Mouse (Mus musculus) gastrocnemius, adult 8-10 months (tissue): ENCODE measurements around the gene Gm10097. TPM values are rescaled to one million over a fixed set of nuclear protein-coding genes. Genes with fewer than 3 reads are reported as not detected.

Experiments used
- DNase-seq, 2 experiments: peaks; one replicate each; pipeline ENCODE4 v3.0.0; 2022; ENCODE audit warnings: low spot score in 2 of 2
- total RNA-seq, 4 experiments: library from RNA; stranded (reverse); gene quantifications; 2 replicates each; pipeline ENCODE4 v1.2.4; 2022

Gm10097 gene
- total RNA-seq, result under 1 TPM in 3 of 4 experiments, not detected in 1; 0.10 to 0.17 (median 0.11) TPM

DNA sequence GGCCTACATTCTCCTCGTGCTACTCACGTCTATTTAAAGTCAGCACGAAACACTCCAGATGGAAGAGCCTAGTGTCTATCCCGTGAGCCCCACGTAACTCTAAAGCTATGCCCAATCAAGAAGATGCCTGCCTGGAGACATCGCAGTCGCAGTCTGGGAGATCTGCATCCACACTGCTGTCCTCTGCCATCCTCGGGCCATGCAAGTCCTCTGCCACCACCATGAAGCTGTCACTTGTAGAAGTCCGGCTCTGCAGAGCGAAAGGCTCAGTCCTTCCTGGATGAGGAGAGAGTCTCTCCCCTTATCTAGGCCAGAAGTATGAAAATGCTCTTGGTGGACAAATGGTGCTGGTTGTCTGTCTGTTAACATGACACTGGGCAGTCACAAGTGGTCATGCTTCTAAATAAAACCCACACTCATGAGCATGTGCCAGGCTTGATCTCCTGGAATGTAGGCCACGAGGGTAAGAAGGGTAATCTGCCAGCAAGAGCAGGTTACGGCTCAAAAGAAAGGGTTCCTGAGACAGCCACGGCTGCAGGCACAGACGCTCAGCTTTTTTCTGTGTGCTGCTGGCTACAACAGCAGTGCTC, at the start of gene Gm10097:
TSS of gene Gm10097 (plus strand) at position 517 of the 590 bp plus-strand sequence.
- peak; percentile 50 to 60 for DNase-seq

- DNase-seq, result no peak
These were observed 43.1 kb upstream of the Gm10097 start for GRCm38 (mm10) chr10:5025906-5026305.

GRCm38 (mm10) chr10:5027208-5027607, 41.8 kb upstream of the Gm10097 start:
- DNase-seq, result no peak

DNA sequence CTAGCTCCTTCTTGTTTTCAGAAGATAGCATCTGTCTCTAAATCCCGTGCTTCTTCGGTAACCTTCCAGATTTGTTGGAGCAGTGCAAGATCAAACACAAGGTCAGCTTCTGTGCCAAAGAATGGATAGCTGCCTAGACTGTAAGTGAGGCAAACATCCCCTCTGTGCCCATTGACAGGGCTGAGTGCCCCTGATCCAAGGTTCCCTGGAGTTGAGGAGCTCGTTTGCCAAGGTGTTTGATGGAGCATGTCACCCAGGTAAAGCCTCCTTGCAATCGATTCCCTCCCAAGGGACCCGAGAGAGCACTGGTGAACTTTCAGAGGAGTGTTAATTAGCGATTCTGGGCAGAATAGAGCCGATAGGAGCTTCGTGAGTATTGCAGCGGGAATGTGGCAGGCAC, 40.7 kb upstream of the Gm10097 start:
- no peak for DNase-seq

- DNase-seq, result no peak
These were observed 39.8 kb upstream of the Gm10097 start for GRCm38 (mm10) chr10:5029161-5029560.

DNA sequence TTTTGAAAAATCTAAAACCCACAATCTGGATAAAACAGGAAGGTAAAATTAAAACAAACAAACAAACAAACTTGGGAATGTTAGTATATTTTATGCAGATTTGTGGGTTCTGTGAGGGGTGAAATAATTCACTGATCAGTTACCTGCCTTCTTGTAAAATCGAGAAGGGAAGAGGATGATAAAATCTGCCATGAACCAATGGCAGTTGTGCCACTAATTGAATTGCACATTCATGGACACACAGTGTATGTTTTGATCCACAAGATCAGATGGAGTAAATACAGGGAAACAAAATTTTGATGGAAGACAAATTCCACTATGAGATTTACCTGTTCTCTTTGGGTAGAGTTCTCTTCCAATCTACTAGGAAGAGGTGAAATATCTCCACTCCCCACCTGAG, 39.1 kb upstream of the Gm10097 start:
- DNase-seq, result no peak

DNA sequence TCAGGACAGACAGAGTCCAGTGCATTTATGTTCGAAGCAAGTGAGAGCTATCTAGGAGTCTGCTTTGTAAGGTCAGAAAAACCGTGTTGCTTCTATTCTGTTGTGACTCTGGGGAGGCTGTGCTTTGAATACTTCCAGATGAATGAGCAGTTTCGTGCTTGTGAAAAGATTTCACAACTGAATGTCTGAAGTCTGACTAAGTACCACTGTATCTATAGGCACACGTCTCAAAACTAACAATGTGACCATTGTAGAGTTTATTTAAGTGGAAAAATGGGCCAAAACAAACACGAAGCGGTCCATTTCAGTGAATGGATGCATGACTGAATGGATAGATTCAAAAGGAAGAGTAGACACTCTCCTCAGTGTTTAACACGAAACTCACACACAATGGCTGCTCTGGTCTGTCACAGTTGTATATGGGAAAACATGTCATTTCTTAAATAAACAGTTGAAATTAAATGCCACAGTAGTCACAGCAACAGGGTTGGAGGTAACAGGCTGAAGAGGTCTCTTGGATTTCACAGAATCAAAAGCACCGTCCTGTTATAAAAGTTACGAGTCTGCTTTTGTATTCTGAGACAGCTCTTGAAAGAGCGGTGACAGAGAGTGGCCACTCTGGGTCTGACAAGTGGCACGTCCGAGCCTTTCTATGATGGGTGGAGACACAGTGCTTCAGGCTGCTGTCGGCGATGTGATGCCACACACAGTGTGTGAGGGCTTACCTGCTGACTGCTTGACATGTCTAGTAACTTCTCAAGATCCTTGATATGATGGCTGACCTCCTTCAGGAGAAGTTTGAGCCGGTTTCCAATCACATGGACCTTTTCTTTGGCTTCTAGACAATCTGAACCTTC, 36.6 kb upstream of the Gm10097 start:
- no peak for DNase-seq

GRCm38 (mm10) chr10:5041254-5041653, 27.7 kb upstream of the Gm10097 start:
- DNase-seq, result no peak

- DNase-seq, result no peak
These were observed 24.5 kb upstream of the Gm10097 start for GRCm38 (mm10) chr10:5044481-5044880.

- no peak for DNase-seq
These were observed 23.8 kb upstream of the Gm10097 start for GRCm38 (mm10) chr10:5045213-5045612.

- DNase-seq, result no peak
These were observed 23.3 kb upstream of the Gm10097 start for GRCm38 (mm10) chr10:5045671-5046070.

- no peak for DNase-seq
These were observed 12.7 kb upstream of the Gm10097 start for GRCm38 (mm10) chr10:5056243-5056735.

DNA sequence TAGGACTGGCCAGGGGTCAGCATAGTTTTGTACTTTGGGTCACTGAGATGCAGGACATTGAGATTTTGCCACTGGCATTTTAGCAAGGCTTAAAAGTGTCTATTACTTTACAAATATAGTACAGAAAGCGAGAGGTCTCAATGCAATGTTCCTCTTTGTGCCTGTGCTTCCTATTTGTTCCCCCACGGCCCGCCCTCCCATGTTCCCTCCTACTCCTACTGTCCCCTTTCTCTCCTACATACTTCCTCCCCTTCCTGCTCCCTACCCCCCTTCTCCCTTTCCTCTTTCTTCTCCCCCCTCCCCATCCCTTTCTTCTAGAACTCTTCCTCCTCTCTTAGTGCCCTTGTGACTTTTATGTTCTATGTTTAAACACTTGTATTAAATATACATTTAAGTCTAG, 12.1 kb upstream of the Gm10097 start:
- no peak for DNase-seq

DNA sequence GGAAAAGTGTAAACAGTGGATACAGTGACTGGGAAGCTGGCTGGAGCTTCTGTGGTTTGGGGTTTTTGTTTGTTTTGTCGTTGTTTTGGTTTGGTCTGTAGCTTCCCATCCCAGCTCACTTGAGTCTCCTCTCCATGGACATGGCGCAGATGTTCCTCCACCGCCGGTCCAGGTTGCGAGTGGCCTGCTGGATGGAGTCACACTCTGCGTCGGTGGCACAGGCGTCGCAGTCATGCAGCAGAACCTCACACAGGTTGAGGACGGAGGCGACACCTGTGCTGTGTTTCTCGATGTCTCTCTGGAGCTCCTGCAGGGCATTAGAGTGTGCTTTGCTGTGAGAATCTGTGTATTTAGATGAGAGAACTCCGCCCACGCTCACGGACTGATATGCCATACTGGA, 11.3 kb upstream of the Gm10097 start:
- no peak for DNase-seq

DNA sequence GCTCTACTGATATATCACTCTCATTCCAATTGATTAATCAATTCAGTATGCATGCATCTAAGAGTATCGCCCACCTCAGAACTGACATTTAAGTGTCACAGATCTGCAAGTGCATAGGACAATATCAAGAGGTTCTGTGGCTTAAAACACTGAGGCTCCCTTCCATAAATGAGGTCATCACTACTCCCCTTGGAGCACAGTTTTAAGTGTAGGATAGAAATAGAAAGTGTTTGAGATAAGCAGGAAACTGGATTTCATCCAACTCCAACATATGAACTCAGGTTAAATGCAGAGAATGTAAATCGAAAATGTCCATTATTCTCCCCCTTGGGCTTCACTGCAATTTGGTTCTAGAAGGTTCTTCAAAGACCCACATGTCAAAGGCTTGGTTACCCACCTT, 10.1 kb upstream of the Gm10097 start:
- no peak for DNase-seq

- no peak for DNase-seq
These were observed 9.0 kb upstream of the Gm10097 start for GRCm38 (mm10) chr10:5059983-5060382.

DNA sequence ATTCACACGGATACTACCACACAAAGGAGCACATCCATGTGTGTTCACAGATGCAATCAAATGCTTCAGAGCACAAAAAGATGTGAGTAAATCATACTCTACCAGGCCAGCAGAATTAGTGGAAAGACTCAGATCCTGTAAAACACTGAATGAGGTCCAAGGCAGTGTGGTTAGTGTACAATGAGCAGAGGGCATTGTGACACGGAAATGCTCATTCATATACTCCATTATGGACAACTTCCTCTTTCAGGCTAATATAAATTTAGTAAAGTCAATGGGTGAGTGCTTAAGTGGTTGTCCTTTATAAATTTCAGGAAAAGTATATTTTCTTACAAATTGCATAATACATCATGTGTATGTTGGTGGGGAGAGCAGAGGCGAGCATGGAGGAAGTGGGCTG, 1.9 kb upstream of the Gm10097 start:
- DNase-seq, result no peak

DNA sequence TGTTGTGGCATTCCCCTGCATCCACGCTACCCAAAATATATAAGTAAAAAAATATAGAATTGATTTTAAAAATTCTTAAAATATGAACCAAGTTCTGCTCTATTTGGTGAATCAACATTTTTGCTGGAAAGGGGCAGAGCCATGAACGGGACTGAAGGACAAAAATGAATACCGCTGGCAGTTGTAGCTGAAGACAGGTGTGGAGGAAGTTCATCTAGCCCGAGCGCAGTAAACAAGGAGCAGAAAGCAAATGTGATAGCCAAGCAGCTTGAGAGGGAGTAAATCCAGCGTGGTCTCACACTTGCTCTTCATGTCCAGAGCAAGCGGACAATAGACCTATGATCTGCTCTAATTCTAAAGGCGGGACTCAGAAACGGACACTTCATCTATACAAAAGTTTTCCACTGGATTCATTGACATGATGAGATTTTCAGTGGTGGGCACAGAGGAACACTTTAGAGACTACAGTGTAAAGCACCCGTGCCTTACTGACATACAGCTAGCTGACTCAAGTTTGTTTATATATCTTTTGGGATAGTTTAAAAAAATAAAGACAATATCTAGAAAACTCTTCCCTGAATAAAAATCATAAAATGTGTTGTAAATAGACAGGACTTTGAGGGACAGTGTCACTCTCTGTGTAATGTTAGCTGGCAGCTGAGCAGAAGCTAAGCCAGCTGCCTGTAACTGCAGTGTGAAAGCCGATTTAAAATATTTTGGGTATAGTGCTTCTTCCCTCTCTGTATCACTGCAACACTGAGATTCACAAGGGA, 1.4 kb downstream of the Gm10097 start:
- no peak for DNase-seq

DNA sequence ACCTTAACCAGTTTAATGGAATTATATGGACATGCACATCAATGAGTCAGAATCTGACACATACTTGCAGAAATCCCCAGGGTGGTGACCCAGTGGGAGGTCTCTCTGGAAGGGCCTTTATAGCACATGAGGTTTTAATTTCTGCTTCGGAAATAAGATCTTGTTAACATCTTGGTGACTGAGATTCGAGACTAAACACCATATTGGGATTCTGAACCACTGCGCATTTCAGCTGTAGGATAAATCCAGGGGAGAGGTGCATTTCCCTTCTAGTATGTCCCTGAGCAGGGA, 1.9 kb downstream of the Gm10097 start:
- DNase-seq, result no peak

DNA sequence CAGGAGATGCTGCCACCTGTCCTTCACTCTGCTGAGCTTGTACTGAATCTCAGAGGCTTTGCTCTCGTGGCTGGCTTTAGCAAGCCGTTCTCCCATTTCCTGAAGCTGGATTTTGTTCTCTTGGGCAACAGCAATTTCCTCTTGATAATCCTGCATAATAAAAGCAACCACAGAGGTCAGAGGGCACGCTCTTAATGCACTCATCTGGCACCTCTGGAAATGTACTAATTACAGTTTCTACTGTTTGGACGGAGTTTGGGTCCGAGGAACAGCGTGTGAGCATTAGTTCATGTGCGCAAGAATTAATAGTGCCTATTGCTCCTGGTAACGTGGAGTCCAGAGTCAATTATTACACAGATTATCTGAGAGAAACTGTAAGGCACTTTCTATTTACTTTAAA, 3.1 kb downstream of the Gm10097 start:
- DNase-seq, result no peak

GRCm38 (mm10) chr10:5075724-5076123, 6.7 kb downstream of the Gm10097 start:
- no peak for DNase-seq

DNA sequence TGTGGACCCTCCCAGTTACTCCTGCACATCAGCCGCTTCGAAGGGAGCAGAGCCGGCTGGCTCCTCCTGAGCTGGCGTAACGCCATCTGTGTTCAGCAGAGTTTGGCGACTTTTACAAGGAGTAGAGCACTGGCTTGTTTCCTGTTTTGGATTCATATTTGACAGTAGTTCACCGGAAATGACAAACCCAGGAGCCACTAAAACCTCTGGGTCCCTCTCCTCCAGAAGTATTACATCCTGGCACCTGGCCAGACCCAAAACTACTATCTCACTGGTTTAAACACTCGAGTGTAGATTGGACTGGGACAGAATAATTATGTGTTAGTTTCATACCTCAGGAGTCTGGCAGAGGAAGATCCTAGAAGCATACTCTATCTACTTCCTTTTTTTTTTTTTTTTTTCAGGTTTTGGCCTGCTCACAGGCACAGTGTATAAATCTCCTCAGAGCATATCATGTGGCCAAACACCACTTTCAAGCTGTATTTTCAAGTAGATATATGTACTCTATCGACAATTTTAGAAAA, 11.0 kb downstream of the Gm10097 start:
- DNase-seq, result peak; percentile 8 to 51
